8 mouse cellular contexts compared by ENCODE assay signal in the genomic region with DNA sequence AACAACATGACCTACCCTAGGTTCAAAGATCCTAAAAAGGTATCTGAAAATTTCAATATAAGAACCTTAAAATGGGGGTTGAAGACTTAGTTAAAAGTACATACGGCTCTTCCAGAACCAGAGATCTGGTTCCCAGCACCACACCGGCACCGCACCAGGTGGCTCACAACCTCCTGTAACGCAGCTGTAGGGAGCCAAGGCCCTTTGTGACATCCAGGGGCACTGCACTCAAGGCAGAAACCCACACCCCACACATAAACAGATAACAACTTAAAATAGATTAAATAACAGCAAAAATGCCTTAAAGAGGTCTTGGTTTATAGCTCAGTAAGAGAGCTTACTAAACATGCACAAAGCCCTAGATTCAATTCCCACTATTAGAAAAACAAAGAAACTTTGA. TPM values are rescaled to one million over a fixed set of nuclear protein-coding genes. Genes with fewer than 3 reads are reported as not detected.
DNase-seq lines count a peak whose midpoint lies in the region; ATAC-seq and TF ChIP-seq lines count a peak whose summit lies in the region.

No protein-coding gene starts in this region.

- no peaks in the 10 kb centered on the region for H3K27me3 ChIP-seq in heart, embryonic 10.5 days (ENCODE audit: insufficient read depth, poor library complexity, severe bottlenecking)
- H3K27me3 ChIP-seq in liver, embryonic 13.5 days, result no peaks in the 10 kb centered on the region

- H3K4me2 ChIP-seq in liver, embryonic 13.5 days, result peak overlapping the region; percentile 66

- no peak for DNase-seq in heart, embryonic 10.5 days (ENCODE audit: low spot score)
- DNase-seq in heart, adult 11 months, result no peak
- peak; percentile 22 for DNase-seq in 416B (ENCODE audit: low read depth)
- no peak for DNase-seq in liver, embryonic 13.5 days
- no peak for DNase-seq in frontal cortex, postnatal 10 days (ENCODE audit: low spot score in 2 of 2)
- DNase-seq in right cerebral cortex, postnatal 14 days, result no peak

- H3K4me1 ChIP-seq in heart, embryonic 10.5 days, result peaks cover 16% of the 10 kb centered on the region
- H3K4me1 ChIP-seq in embryonic fibroblast, embryonic 13.5 days (ENCODE audit: control insufficient read depth, insufficient read depth, low read length), result no peaks in the 10 kb centered on the region; the same call in 1 of the 2 replicates
- H3K4me1 ChIP-seq in liver, embryonic 13.5 days (replicated peaks), result peaks cover 37% of the 10 kb centered on the region

- peak overlapping the region; percentile 61 for H3K9ac ChIP-seq in liver, embryonic 13.5 days

- H3K9me3 ChIP-seq in heart, embryonic 10.5 days, result no peaks in the 10 kb centered on the region
- H3K9me3 ChIP-seq in liver, embryonic 13.5 days (replicated peaks), result no peaks in the 10 kb centered on the region

- TF ChIP-seq POLR2A in embryonic fibroblast, embryonic 13.5 days (IDR thresholded peaks at IDR 0.05; ENCODE audit: low read depth, low read length), result no peak

- no peak for ATAC-seq in liver, embryonic 13.5 days (ENCODE audit: low read depth)
- no peak for ATAC-seq in granulocyte monocyte progenitor cell, adult 5-6 weeks (replicated peaks; ENCODE audit: poor library complexity, severe bottlenecking)

- peak overlapping the region; percentile 96; the same call in 1 of the 2 replicates for H3K27ac ChIP-seq in heart, embryonic 10.5 days
- no peak overlapping the region for H3K27ac ChIP-seq in embryonic fibroblast, embryonic 13.5 days (ENCODE audit: insufficient read depth, low read length)
- no peak overlapping the region for H3K27ac ChIP-seq in liver, embryonic 13.5 days

- TF ChIP-seq CTCF in embryonic fibroblast, embryonic 13.5 days (IDR thresholded peaks at IDR 0.05; ENCODE audit: borderline replicate concordance, insufficient read depth, low read length), result no peak

- H3K36me3 ChIP-seq in heart, embryonic 10.5 days, result peaks cover 34% of the 10 kb centered on the region
- H3K36me3 ChIP-seq in liver, embryonic 13.5 days, result peaks cover 29% of the 10 kb centered on the region

- peak overlapping the region; percentile 84 for H3K4me3 ChIP-seq in heart, embryonic 10.5 days
- H3K4me3 ChIP-seq in embryonic fibroblast, embryonic 13.5 days (ENCODE audit: insufficient read depth, low read length), result peak overlapping the region; percentile 68
- peak overlapping the region; percentile 50 for H3K4me3 ChIP-seq in liver, embryonic 13.5 days (replicated peaks)

- whole genome bisulfite sequencing in heart, embryonic 10.5 days, result 15% methylated on average over 4 of the region's 4 CpGs
- 38% methylated on average over 4 of the region's 4 CpGs for WGBS in liver, embryonic 13.5 days (ENCODE audit: insufficient replicate concordance)

RNA-seq across cellular contexts. Expression of a gene that starts 1.3 kb away (rescaled TPM):
- 54.9 and 75.9 TPM in 2 replicates for polyA plus RNA-seq in heart, embryonic 10.5 days (2016; fragmentation: Nextera tagmentation; extraction: Ambion mirVana)
- polyA plus RNA-seq in embryonic fibroblast, embryonic 13.5 days (2011; ENCODE audit: insufficient read length, low read depth, missing spikeins), result 74.5 and 108 TPM in 2 replicates
- 16.0 and 17.7 TPM in 2 replicates for polyA plus RNA-seq in liver, embryonic 13.5 days (2015; fragmentation: Nextera tagmentation; extraction: Ambion mirVana)
- 40.0 and 43.5 TPM in 2 replicates for total RNA-seq in granulocyte monocyte progenitor cell, adult 5-6 weeks (2014; fragmentation: Nextera tagmentation)
- 33.1 and 38.8 TPM in 2 replicates for total RNA-seq in granulocyte monocyte progenitor cell, adult 5-6 weeks (2017)

RNA-seq across cellular contexts. Expression of a gene that starts 27.4 kb away (rescaled TPM):
- 13.9 and 15.7 TPM in 2 replicates for polyA plus RNA-seq in heart, embryonic 10.5 days (2016; fragmentation: Nextera tagmentation; extraction: Ambion mirVana)
- 18.6 and 20.5 TPM in 2 replicates for polyA plus RNA-seq in embryonic fibroblast, embryonic 13.5 days (2011; ENCODE audit: insufficient read length, low read depth, missing spikeins)
- polyA plus RNA-seq in liver, embryonic 13.5 days (2015; fragmentation: Nextera tagmentation; extraction: Ambion mirVana), result 6.7 and 7.9 TPM in 2 replicates
- 18.3 and 22.9 TPM in 2 replicates for total RNA-seq in granulocyte monocyte progenitor cell, adult 5-6 weeks (2014; fragmentation: Nextera tagmentation)
- total RNA-seq in granulocyte monocyte progenitor cell, adult 5-6 weeks (2017), result 22.1 and 22.6 TPM in 2 replicates

RNA-seq across cellular contexts. Expression of a gene that starts 60.0 kb away (rescaled TPM):
- polyA plus RNA-seq in heart, embryonic 10.5 days (2016; fragmentation: Nextera tagmentation; extraction: Ambion mirVana), result 15.5 and 16.9 TPM in 2 replicates
- polyA plus RNA-seq in embryonic fibroblast, embryonic 13.5 days (2011; ENCODE audit: insufficient read length, low read depth, missing spikeins), result 31.4 and 33.7 TPM in 2 replicates
- polyA plus RNA-seq in liver, embryonic 13.5 days (2015; fragmentation: Nextera tagmentation; extraction: Ambion mirVana), result 4.4 and 5.4 TPM in 2 replicates
- total RNA-seq in granulocyte monocyte progenitor cell, adult 5-6 weeks (2014; fragmentation: Nextera tagmentation), result 19.6 and 28.9 TPM in 2 replicates
- total RNA-seq in granulocyte monocyte progenitor cell, adult 5-6 weeks (2017), result 21.0 and 29.0 TPM in 2 replicates
